Mouse (Mus musculus) kidney, adult 2 months (tissue): ENCODE data around the gene Irf2.

Experiments used
- CTCF ChIP-seq: fragments of 200-500 bp; conservative IDR thresholded peaks from 2 replicates; pipeline ENCODE4 v1.5.1; 2011; ENCODE audit warnings: low read depth, mild to moderate bottlenecking, control low read depth, low read length, moderate library complexity, mixed read lengths; ENCODE audit not compliant: insufficient read depth, insufficient read length
- POLR2A ChIP-seq: fragments of 200-500 bp; IDR thresholded peaks from one replicate; pipeline ENCODE4 v1.6.1; 2011; ENCODE audit warnings: low read depth, low read length, control low read depth

DNA sequence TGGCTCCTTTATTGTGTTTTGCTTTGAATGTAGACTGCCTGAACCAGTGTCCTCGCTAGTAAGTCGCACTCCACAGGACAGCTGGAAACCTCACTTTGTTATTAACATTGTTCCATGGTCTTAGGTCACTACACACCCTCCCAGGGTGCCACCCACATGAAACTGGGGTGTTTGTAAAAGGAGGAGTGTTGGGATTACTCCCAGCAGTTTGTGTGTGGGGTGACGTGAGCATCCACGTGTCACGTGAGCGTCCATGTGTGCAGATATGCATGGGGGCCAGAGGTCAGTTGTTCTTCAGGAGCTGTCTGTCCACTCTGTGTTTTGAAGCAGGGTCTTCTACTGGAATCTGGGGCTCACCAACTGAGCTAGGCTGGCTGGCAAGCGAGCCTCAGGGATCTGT, 48.2 kb upstream of the Irf2 start:
- TF ChIP-seq CTCF (no peak), POLR2A (no peak)
